Mouse (Mus musculus) cerebral cortex, adult 2 months (tissue): ENCODE measurements around the gene 9930021J03Rik.

Experiments used
- WGBS: fragments of 180-500 bp; shearing (Covaris S2); methylation state at CpG from one replicate; pipeline ENCODE4 v1.1.7; 2018; 5-methylcytosine and 5-hydroxymethylcytosine counted together

The 9930021J03Rik gene

DNA sequence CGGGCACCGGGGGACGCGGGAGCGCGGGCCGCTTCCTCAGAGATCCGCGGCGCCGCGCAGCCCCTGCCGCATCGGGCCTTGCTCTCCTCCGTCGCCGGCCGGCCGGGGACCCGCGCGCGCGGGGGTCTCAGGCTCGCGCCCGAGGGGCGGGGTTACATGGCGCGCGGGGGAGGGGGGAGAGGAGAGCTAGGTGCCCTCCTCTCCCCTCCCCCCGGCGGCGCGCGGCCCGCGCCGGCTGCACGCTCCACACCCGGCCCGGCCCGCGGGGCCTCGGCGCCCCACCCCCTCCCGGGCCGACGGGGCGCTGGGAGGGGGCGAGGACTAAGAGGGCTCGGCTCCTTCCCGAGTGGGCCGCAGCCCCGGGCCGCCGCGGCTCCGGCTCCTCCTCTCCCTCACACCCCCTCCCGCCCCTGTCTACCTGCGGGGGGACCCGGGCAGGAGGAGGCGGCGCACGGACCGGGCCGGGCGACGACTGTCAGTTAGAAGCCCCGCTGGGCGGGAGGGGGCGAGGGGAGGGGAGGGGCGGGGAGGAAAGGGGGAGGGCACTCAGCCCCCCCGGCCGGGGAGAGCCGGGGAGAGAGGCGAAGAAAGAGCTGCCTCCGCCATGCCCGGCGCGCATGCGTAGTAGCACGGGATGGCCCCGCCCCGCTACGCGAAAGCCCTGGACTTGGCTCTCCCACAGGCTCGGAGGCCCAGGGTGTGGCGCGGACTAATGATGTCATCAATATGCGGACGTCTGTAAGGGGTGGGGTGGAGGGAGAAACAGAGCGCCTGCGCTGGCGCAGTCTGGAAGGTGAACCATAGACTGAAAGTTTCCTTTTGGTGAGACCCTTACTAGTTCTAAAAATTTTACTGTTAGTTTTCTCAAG lies at the start of gene 9930021J03Rik:
Gene 9930021J03Rik (minus strand): TSS at position 73 of the 869 bp plus-strand sequence.
- under 1% methylated on average over 76 of the region's 95 CpGs for whole genome bisulfite sequencing

GRCm38 (mm10) chr19:29853711-29854110 lies 47.9 kb upstream of the 9930021J03Rik start:
- WGBS, result 94% methylated on average over 5 of the region's 5 CpGs

DNA sequence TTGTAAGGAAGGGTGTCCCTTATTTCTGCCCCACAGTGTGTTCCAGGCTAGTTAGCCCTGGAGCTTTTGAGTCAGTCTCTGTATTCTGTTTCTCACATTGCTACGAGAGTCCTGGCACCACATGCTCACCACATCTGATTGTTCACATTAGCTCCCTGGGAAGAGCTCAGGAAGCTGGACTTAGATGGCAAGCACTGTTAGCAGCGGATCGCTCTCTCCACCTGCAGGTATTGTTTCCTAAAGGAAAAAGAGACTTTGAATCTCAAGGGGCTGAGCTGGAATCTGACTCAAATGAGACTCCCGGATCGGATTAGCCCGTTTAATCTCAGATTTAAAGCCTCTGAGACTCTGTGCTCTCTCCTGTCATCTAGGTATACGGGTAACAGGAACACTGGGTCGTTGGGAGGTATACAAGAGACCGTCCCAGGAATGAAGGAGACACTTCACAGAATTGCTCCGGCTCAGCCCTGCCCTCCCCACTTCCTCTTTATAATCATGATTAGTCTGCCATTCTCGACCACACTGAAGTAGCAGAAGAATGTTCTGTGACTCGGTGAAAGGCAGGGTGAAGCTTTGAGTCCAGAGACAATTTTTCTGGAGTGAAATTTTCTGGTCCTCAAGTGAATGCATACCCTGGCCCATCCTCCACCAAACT lies 45.4 kb upstream of the 9930021J03Rik start:
- WGBS, result 44% methylated on average over 12 of the region's 12 CpGs

- WGBS, result 79% methylated on average over 11 of the region's 11 CpGs
Measured at GRCm38 (mm10) chr19:29849924-29850551, 44.2 kb upstream of the 9930021J03Rik start.

DNA sequence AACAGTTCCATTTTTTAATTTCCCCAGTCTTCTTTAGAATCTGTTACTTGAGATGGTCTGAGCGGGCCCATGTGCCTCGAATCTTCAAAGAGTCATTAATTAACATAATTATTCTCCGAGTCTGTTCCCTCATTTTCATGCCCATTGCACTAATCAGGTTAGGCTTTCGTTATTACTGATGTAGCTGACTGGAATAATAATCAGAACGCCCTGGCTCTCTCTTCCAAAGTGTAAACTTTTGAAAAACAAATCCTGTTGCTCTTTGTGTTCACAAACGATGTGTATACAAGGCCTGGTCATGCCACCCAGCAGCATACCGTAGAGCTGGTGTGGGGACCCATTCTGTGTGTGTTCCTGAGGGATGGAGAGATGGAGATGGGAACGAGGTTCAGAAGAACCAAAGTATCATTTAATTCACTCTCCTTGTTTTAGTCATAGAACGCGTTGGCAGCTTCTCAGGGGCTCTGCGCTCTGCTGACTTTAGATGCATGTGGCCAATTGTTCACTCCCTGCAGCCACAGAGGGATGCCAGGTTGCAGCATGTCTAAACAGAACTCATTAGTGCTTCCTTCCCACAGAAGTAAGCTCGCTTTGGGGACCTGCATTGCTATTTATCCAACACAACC lies 38.4 kb upstream of the 9930021J03Rik start:
- 60% methylated on average over 12 of the region's 12 CpGs for WGBS

- WGBS, result 55% methylated on average over 5 of the region's 5 CpGs
Measured at GRCm38 (mm10) chr19:29843641-29844035, 37.8 kb upstream of the 9930021J03Rik start.

DNA sequence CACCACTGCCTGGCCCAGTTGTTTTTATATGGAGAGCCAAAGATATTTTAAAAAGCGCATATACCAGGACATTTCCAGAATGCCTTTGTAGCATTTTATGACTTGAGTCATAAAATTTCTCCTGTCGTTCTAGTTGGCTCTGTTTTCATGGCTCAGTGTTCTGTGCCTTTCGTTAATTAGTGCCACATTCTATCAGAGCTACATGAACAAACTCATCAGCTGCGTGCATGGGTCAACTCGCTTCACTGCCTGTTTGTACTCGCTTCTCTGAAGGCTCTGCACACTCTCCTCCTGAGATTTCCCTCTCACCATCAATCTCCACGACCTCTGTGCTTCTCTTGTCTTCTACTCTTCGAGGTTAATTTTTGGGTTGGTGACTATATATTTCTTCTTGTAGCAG lies 37.2 kb upstream of the 9930021J03Rik start:
- 65% methylated on average over 8 of the region's 8 CpGs for WGBS

GRCm38 (mm10) chr19:29840642-29841041 lies 34.9 kb upstream of the 9930021J03Rik start:
- WGBS, result 74% methylated on average over 4 of the region's 4 CpGs

DNA sequence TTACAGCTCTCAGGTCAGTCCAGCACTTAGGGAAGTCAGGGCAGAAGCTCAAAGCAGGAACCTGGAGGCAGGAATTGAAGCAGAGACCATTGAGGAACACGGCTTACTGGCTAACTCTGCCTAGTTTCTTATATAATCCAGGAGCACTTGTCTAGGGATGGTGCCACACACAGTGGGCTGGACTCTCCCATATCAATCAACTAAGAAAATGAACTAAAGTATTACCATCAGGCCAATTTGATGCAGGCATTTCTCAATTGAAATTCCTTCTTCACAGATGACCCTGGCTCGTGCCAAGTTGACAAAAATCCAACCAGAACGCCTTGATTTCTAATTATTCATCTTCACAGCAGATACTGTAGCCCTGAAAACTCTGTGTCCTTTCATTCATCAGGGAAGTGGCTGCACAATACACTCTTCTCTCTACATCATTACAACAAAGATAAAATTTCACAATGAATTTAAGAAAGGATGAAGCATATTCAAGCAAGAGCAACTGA lies 32.9 kb upstream of the 9930021J03Rik start:
- WGBS, result 67% methylated on average over 3 of the region's 3 CpGs

GRCm38 (mm10) chr19:29838171-29838570 lies 32.4 kb upstream of the 9930021J03Rik start:
- WGBS, result 85% methylated on average over 1 of the region's 1 CpGs

DNA sequence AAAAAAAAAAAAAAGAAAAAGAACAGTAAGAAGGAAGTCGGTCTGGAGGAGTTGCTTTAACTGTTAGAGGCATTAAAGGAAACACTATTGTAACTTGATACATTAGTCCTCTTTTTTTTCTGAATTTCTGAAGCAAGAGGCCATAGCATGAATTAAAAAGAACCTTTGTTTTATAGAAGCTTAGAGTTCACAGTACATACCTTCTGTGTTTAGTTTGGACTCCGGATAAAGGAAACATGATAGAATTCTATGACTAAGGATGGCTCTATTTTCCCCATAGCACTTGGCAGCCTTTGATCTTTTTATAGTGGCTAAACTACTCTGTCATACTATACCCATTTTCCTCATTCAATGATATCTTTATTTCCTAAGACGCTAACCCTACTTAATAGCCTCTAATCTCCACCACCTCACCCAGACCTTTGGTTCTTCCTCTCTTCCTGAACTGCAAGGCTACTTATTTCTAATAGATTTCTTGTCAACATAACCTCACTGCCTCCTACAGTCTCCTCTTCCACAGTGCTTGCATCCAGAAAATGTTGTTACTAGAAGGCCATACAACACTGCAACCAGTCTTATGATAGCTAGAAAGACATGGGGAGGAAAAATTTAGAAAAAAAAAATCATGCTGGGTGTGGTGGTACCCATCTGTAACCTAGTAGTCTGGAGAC lies 29.7 kb upstream of the 9930021J03Rik start:
- WGBS, result 76% methylated on average over 3 of the region's 3 CpGs

- WGBS, result 89% methylated on average over 2 of the region's 2 CpGs
Measured at GRCm38 (mm10) chr19:29830911-29831310, 25.1 kb upstream of the 9930021J03Rik start.

DNA sequence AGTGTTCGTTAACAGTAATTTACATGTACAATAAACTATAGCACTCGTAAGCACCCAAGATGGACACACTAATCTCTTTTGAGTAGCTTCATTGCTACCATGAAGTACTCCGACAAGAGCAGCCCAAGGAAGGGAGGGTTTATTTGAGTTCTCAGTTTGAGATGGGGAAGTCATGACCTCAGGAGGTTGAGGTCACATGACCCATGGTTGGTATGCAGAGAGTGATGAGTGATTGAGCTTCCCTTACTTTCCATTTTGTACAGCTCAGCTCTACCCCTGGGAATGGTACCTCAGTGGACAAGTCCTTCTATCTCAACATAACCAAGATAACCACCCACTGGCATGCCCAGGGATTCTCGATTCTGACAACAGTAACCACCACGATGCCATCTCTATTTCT lies 22.8 kb upstream of the 9930021J03Rik start:
- WGBS, result 74% methylated on average over 5 of the region's 5 CpGs

- 73% methylated on average over 1 of the region's 1 CpGs for WGBS
Measured at GRCm38 (mm10) chr19:29826686-29827085, 20.9 kb upstream of the 9930021J03Rik start.

- WGBS, result 61% methylated on average over 2 of the region's 2 CpGs
Measured at GRCm38 (mm10) chr19:29825003-29825402, 19.2 kb upstream of the 9930021J03Rik start.

DNA sequence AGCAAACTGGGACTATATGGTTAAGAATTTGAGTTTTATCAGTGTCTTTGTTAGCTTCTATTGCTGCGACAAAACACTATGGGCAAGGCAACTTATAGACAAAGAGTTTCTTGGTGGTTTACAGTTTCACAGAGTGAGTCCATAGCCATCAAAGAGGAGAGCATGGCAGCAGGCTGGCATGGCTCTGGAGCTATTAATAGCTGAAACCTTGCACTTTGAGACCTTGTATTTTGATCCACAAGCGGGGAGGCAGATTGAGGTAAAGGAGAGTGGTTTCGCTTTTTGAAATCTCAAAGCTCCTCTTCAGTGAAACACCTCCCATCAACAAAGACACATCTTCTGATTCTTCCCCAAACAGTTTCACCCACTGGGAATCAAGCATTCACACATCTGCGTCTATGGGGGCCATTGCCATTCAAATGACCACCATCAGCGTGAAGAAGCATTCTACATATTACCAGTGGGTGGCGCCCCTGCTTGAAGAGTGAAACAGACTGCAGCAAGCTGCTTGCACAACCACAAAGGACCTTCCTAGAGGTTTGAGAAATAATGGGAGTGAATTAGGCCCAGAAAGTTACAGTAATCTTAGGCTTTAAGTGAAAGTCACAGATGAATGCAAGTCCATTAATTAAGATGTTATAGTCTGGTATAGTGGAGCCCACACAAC lies 18.4 kb upstream of the 9930021J03Rik start:
- 59% methylated on average over 6 of the region's 6 CpGs for WGBS

DNA sequence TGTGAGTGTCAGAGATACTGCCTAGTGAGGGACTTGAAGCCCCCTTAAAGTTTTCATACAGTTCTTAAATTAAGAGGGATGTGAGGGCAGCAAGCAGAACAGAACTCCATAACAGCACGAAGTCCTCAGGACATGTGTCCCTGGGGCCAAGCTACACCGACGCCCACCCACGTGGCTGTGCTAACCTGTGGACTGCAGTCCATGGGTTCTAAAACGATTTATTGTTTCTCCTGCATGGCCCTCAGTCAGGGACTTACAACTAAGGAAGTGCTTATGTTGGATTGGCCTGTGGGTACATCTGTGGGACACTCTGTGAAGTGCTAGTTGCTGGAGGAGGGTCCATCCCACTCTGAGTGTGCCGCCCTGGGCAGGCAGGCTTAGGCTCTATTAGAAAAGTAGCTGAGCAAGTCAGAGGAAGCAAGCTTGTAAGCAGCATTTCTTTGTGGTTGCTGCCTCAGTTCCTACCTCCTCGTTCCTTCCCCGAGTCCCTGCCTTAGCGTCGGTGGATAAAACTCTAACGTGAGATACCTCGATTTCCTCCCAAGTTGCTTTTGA lies 17.7 kb upstream of the 9930021J03Rik start:
- 75% methylated on average over 12 of the region's 12 CpGs for WGBS

DNA sequence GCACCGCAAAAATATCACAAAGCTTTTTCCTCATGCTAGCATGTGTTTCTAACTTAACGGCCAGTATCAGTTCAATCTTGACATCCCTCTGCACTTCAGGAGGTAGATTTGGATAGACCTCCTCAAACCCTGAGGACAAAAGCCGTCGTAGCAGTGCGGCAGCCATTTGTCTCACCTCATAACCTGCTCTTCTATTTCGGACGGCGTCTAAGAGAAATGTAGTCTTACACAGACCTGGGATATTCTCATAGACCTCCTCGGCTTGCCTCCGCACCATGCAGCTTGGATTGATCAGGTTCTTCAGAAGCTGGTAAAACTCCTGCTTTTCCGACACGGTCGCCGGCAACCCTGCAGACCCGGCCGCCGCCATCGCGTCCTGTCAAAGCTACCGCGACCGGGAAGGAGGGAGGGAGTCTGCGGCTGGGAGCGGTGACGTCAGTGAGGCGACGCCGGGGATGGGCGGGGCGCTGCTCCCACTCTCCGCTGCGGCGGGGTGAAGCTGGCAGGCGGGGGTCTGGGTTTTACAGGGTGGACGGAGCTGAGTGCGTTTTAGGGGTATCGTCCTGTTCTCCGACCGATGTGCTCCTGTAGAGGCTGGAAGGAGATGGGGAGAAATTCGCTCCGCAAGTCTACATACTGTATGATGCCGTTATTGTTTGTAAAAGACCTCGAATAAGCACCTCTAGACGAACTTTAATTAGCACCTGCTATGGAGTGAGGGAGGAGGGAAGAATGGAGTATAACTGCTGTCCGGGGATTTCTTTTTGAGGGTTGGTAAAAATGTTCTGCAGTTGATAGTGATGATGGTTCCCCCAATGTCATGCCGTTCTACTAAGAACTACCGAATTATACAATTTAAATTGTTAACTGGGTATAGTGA lies 7.0 kb upstream of the 9930021J03Rik start, which contains the start of gene Ranbp6:
Gene Ranbp6 (minus strand): TSS at position 394 of the 880 bp plus-strand sequence.
- WGBS, result under 1% methylated on average over 47 of the region's 47 CpGs

- WGBS, result 79% methylated on average over 5 of the region's 5 CpGs
Measured at GRCm38 (mm10) chr19:29810022-29810421, 4.2 kb upstream of the 9930021J03Rik start.
